Mouse (Mus musculus) liver (tissue): ENCODE measurements around the gene Zfp213.
"Not testable (repeated sequence)": the region's sequence is repeated elsewhere in the genome, so short reads cannot be mapped to it uniquely, and the experiment has no call there.

Experiments
- DNase-seq: peaks from one replicate; pipeline ENCODE4 v3.0.0-alpha.2; 2020; ENCODE audit warnings: mixed read lengths

Zfp213 gene

GRCm38 (mm10) chr17:23543325-23543724 is 20.7 kb downstream of the Zfp213 start:
- no peak for DNase-seq

- no peak for DNase-seq
Observed at GRCm38 (mm10) chr17:23542835-23543234, 21.2 kb downstream of the Zfp213 start.

DNA sequence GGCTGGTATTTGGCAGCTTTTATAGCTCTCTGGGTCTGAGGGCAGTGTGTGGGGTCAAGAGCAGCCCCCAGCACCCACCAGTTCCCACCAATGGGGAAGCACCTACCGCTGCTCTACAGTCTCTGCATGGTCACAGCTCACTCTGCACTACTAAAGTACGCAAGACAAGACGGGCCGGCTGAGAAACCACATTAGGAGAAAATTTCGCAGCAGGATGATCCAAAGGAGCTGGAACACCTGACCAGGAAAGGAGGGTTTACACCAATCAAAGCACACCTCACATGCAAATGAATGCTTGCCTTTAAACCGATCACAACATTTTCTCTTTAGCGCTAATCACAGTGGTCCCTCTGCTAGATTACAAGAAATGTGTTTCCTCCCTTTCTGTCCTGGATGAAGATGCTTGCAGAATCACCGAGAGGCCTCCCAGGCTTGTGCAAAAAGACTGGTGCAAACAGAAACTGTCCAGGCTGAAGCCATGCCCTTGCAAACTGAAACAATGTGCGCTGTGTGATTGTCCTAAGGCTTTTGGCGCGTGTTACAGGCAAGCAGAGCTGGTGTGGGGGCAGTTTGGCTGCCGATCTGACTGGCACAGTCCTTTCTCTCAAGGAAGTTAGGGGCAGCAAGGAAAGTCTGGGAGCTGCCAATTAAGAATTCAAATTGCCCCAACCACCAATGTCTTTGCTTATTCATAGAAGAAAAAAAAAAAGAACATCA is 21.9 kb downstream of the Zfp213 start:
- DNase-seq, result no peak

GRCm38 (mm10) chr17:23540605-23541475 is 23.2 kb downstream of the Zfp213 start:
- DNase-seq, result peak; percentile 67

DNA sequence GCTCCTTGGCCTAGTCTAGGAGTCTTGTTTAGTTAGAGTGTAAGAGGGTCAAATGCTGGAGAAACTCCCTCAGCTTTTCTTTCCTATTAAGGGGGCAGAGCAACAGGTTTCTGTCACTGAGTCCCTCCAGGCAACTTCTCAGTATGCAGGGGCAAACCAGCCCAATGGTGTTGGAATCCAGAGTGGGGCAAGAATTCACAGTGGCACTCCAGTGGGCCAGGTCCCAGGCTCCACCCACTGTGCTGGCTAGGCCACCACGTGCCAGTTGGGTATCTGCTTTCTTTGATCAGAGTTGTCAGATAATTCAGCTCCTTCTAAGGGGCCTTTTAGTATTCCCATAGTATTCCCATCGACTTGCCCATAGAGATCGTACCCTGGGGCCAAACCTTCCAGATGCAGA is 23.9 kb downstream of the Zfp213 start:
- no peak for DNase-seq

- DNase-seq, result no peak
Observed at GRCm38 (mm10) chr17:23539608-23540007, 24.4 kb downstream of the Zfp213 start.

DNA sequence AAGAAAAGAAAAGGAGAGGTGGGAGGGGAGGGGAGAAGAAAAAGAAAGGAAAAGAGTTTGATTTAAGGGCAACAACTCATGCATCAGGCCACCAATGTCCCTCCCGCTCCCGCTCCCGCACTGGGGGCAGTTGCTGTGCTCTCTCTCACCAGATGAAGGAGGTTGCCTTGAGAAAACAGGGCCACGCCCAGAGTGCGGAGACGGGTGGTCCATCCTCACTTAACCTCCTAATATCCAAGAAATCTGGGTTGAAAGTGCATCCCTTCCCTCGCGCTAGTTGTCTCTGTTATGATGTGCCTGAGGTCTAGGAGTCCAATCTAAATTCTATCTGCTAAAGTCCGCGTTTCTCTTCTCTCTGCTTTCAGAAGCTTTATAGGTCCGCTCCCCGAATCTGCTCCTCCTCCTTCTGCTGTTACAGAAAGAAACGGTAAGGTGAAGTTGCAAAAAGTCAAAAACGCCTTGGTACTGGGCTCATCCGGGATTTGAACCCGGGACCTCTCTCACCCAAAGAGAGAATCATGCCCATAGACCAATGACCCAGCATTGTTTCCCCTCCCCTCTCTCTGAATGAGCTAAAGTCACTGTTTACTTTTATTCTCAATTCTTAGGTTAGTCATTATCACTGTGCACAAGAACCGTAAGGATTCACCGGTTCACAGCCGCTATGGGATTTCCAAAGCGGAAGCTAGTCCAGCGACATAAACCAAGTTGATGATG is 25.6 kb downstream of the Zfp213 start:
- peak; percentile 62 for DNase-seq

DNA sequence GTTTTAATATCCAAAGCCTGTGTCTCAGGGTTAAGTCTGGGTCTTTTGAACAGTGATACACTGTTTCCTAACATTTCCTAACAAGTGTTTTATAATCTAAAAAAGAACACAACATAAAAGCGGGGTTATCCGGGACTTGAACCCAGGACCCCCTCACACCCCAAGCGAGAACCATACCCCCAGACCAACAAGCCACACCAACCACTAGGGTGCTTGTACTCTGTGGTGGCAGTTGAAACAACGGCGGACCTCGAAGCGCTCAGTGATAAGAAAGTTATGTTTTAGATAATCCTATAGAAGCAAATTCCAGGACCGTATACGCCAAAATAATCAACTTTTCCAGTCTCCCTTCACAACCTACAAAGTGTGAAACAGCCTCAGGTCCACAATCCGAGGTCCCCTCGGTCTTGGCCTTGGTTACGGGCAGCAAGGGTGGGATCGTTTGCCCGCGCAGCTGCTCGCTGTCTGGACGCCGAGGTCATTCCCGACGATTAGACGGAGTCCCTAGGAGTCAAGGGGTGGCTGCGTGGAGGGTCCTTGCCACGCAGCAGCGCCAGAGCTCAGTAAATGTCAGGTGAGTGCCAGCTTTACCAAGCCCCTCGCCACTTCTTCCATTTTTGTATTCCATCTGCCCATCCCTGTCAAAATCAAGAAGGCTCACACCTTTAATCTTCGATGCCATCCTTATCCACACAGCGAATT is 26.3 kb downstream of the Zfp213 start:
- peak; percentile 48 for DNase-seq

DNA sequence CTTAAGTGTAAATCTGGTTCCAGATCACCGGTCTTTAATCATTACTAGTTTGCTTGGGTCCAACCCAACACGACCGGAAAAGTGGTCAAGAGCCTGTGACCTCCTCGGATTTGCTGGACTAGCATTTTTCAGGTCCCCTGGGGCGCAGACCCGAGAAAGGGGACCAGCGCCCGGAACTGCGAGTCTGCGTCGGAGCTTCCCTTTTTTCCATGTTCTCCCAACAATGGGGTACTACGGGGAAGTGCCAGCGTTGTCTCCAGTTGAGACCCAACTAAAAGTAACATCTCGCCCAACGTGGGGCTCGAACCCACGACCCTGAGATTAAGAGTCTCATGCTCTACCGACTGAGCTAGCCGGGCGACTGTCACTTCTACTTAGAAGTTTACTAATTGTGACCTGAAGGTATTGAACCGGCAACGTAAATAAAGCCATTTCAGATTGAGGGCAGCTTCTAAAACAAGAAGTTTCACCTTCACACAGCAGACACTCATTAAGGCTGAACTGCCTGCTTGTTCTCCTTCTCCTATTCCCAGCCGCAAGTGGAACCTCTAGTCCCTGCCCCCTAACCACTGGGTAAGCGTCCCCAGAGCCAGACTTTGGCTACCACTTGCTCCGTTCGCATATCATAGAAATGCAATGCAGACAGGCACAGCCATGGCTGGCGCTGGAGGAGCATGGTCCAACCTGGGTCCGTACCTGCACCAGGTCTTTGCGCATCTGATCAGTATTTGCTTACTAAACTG is 28.8 kb downstream of the Zfp213 start:
- peak; percentile 78 for DNase-seq

GRCm38 (mm10) chr17:23533591-23534490 is 30.2 kb downstream of the Zfp213 start:
- peak; percentile 47 for DNase-seq

DNA sequence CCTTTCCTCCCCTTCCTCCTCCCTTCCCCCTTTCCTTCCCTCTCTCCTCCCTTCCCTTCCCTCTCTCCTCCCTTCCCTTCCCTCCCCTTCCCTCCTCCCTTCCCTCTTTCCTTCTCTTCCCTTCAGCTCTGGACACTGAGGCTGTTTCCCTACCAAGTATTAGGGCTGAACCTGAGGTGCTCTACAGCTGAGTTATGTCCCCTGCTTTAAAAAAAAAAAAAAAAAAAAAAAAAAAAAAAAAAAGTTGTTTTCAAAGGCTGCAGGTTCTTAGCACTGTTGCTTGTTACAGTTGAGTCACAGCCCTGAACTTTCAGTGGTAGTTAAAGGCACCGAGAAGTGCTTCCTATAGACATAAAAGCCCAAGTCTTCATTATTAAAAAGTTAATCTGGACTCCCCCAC is 32.6 kb downstream of the Zfp213 start:
- not testable (repeated sequence) for DNase-seq

DNA sequence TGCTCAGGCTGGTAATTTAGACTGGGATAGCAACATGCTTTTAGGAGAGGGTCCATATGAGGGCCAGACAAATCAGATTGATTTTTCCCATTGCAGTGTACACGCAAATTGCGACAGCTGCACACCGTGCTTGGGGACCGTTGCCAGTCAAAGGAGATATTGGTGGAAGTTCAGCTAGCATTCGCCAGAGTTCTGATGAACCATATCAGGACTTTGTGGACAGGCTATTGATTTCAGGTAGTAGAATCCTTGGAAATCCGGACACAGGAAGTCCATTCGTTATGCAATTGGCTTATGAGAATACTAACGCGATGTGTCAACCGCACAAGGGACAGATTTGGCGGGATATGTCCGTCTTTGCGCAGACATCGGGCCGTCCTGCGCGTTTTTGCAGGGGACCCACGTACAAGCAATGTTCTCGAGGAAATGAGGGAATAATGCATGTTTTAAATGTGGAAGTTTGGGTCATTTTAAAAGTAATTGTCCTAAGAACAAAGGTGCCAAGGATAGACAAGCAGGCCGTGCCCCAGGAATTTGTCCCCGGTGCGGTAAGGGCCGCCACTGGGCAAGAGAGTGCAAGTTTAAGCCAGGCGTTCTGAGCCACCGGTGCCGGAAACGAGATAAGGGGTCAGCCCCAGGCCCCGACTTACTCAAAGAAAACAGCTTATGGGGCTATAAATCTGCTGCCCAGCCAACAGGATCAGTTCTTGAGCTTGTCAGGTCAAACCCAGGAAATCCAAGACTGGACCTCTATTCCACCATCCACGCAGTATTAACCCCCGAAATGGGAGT is 40.9 kb downstream of the Zfp213 start:
- not testable (repeated sequence) for DNase-seq

- DNase-seq, result no peak
Observed at GRCm38 (mm10) chr17:23518701-23519423, 45.2 kb downstream of the Zfp213 start.
